Mouse (Mus musculus): ENCODE results near the gene Kcnc1. TPM values are rescaled to one million over a fixed set of nuclear protein-coding genes. Genes with fewer than 3 reads are reported as not detected.

Gene Kcnc1
- total and polyA plus RNA-seq, 2 experiments from 2014 or later = not detected

- ATAC-seq (ENCODE audit: insufficient read depth, low read depth) = no peak
These were observed 66.0 kb downstream of the Kcnc1 start for GRCm38 (mm10) chr7:46462287-46462686.

GRCm38 (mm10) chr7:46463136-46463535 is 66.8 kb downstream of the Kcnc1 start:
- no peak for TF ChIP-seq CTCF (IDR thresholded peaks at IDR 0.05; ENCODE audit: low read depth)
- no peak for TF ChIP-seq EP300 (IDR thresholded peaks at IDR 0.05; ENCODE audit: low read depth)
- no peak for DNase-seq (ENCODE audit: low spot score)
- WGBS = 82% methylated on average over 8 of the region's 8 CpGs

More at GRCm38 (mm10) chr7:46462287-46462686, 66.0 kb downstream of the Kcnc1 start:
- no peak overlapping the region for H3K9ac ChIP-seq (replicated peaks; ENCODE audit: low read depth, low read length)
- no peak for TF ChIP-seq CTCF (IDR thresholded peaks at IDR 0.05; ENCODE audit: low read depth)
- no peak for TF ChIP-seq EP300 (IDR thresholded peaks at IDR 0.05; ENCODE audit: low read depth)
- DNase-seq (ENCODE audit: low spot score) = no peak
- no peaks in the 10 kb centered on the region for H3K36me3 ChIP-seq (replicated peaks; ENCODE audit: control insufficient read depth, insufficient read depth, low read length)
- H3K4me2 ChIP-seq (ENCODE audit: low read depth, low read length) = no peak overlapping the region
- no peak overlapping the region for H3K4me3 ChIP-seq (ENCODE audit: low read depth, low read length)
- WGBS = 63% methylated on average over 8 of the region's 8 CpGs
- no peaks in the 10 kb centered on the region for H3K27me3 ChIP-seq (ENCODE audit: control insufficient read depth, insufficient read depth, low read length)
- no peaks in the 10 kb centered on the region for H3K9me3 ChIP-seq (replicated peaks; ENCODE audit: control insufficient read depth, low read length)
- no peak overlapping the region for H3K27ac ChIP-seq (ENCODE audit: low read depth)
- H3K4me1 ChIP-seq (ENCODE audit: control insufficient read depth, insufficient read depth) = no peaks in the 10 kb centered on the region

GRCm38 (mm10) chr7:46466422-46466981 is 70.2 kb downstream of the Kcnc1 start:
- H3K27ac ChIP-seq (ENCODE audit: low read depth) = no peak overlapping the region
- no peak overlapping the region for H3K4me2 ChIP-seq (ENCODE audit: low read depth, low read length)
- H3K9me3 ChIP-seq (replicated peaks; ENCODE audit: control insufficient read depth, low read length) = no peaks in the 10 kb centered on the region
- H3K4me3 ChIP-seq (ENCODE audit: low read depth, low read length) = no peak overlapping the region
- no peaks in the 10 kb centered on the region for H3K27me3 ChIP-seq (ENCODE audit: control insufficient read depth, insufficient read depth, low read length)
- WGBS = 26% methylated on average over 7 of the region's 7 CpGs
- ATAC-seq (ENCODE audit: insufficient read depth, low read depth) = no peak
- H3K9ac ChIP-seq (replicated peaks; ENCODE audit: low read depth, low read length) = no peak overlapping the region
- TF ChIP-seq EP300 (IDR thresholded peaks at IDR 0.05; ENCODE audit: low read depth) (no peak), CTCF (IDR thresholded peaks at IDR 0.05; ENCODE audit: low read depth) (no peak)
- peaks cover 4% of the 10 kb centered on the region; the same call in 1 of the 2 replicates for H3K4me1 ChIP-seq (ENCODE audit: control insufficient read depth, insufficient read depth)
- no peak for DNase-seq (ENCODE audit: low spot score)
- H3K36me3 ChIP-seq (replicated peaks; ENCODE audit: control insufficient read depth, insufficient read depth, low read length) = no peaks in the 10 kb centered on the region

More at GRCm38 (mm10) chr7:46463136-46463535, 66.8 kb downstream of the Kcnc1 start:
- H3K4me2 ChIP-seq (ENCODE audit: low read depth, low read length) = no peak overlapping the region
- H3K9me3 ChIP-seq (replicated peaks; ENCODE audit: control insufficient read depth, low read length) = no peaks in the 10 kb centered on the region
- H3K36me3 ChIP-seq (replicated peaks; ENCODE audit: control insufficient read depth, insufficient read depth, low read length) = no peaks in the 10 kb centered on the region
- ATAC-seq (ENCODE audit: insufficient read depth, low read depth) = no peak
- H3K4me1 ChIP-seq (ENCODE audit: control insufficient read depth, insufficient read depth) = no peaks in the 10 kb centered on the region
- no peaks in the 10 kb centered on the region for H3K27me3 ChIP-seq (ENCODE audit: control insufficient read depth, insufficient read depth, low read length)
- H3K4me3 ChIP-seq (ENCODE audit: low read depth, low read length) = no peak overlapping the region
- no peak overlapping the region for H3K27ac ChIP-seq (ENCODE audit: low read depth)
- no peak overlapping the region for H3K9ac ChIP-seq (replicated peaks; ENCODE audit: low read depth, low read length)

GRCm38 (mm10) chr7:46469542-46469941 is 73.2 kb downstream of the Kcnc1 start:
- Histone ChIP-seq H3K9ac (replicated peaks; ENCODE audit: low read depth, low read length) (no peak overlapping the region), H3K4me3 (ENCODE audit: low read depth, low read length) (no peak overlapping the region), H3K27me3 (ENCODE audit: control insufficient read depth, insufficient read depth, low read length) (no peaks in the 10 kb centered on the region), H3K4me1 (ENCODE audit: control insufficient read depth, insufficient read depth) (peaks cover 4% of the 10 kb centered on the region; the same call in 1 of the 2 replicates), H3K4me2 (ENCODE audit: low read depth, low read length) (no peak overlapping the region), H3K27ac (ENCODE audit: low read depth) (no peak overlapping the region), H3K9me3 (replicated peaks; ENCODE audit: control insufficient read depth, low read length) (no peaks in the 10 kb centered on the region), H3K36me3 (replicated peaks; ENCODE audit: control insufficient read depth, insufficient read depth, low read length) (no peaks in the 10 kb centered on the region)
- TF ChIP-seq EP300 (IDR thresholded peaks at IDR 0.05; ENCODE audit: low read depth) (no peak), CTCF (IDR thresholded peaks at IDR 0.05; ENCODE audit: low read depth) (no peak)
- no peak for ATAC-seq (ENCODE audit: insufficient read depth, low read depth)
- DNase-seq (ENCODE audit: low spot score) = no peak
- 70% methylated on average over 3 of the region's 3 CpGs for WGBS

- DNase-seq (ENCODE audit: low spot score) (no peak), ATAC-seq (ENCODE audit: insufficient read depth, low read depth) (no peak; the same call in 1 of the 2 replicates)
These were observed 74.9 kb downstream of the Kcnc1 start for GRCm38 (mm10) chr7:46471054-46471737.

More at GRCm38 (mm10) chr7:46471054-46471737, 74.9 kb downstream of the Kcnc1 start:
- H3K9me3 ChIP-seq (replicated peaks; ENCODE audit: control insufficient read depth, low read length) = no peaks in the 10 kb centered on the region
- 35% methylated on average over 7 of the region's 7 CpGs for WGBS
- peaks cover 4% of the 10 kb centered on the region; the same call in 1 of the 2 replicates for H3K4me1 ChIP-seq (ENCODE audit: control insufficient read depth, insufficient read depth)
- TF ChIP-seq CTCF (IDR thresholded peaks at IDR 0.05; ENCODE audit: low read depth) (no peak), EP300 (IDR thresholded peaks at IDR 0.05; ENCODE audit: low read depth) (no peak)
- H3K4me3 ChIP-seq (ENCODE audit: low read depth, low read length) = no peak overlapping the region
- H3K4me2 ChIP-seq (ENCODE audit: low read depth, low read length) = no peak overlapping the region
- H3K27ac ChIP-seq (ENCODE audit: low read depth) = no peak overlapping the region
- H3K36me3 ChIP-seq (replicated peaks; ENCODE audit: control insufficient read depth, insufficient read depth, low read length) = no peaks in the 10 kb centered on the region
- no peak overlapping the region for H3K9ac ChIP-seq (replicated peaks; ENCODE audit: low read depth, low read length)
- no peaks in the 10 kb centered on the region for H3K27me3 ChIP-seq (ENCODE audit: control insufficient read depth, insufficient read depth, low read length)
